Mouse (Mus musculus) frontal cortex, postnatal 14 days (tissue): ENCODE data around the gene Ptpn14.

Source experiments
- DNase-seq, 2 experiments: peaks; one replicate each; pipeline ENCODE4 v3.0.0; 2022; ENCODE audit warnings: low spot score in 2 of 2

The Ptpn14 gene

GRCm38 (mm10) chr1:189898708-189899107 is 170.6 kb downstream of the Ptpn14 start:
- DNase-seq, result no peak

GRCm38 (mm10) chr1:189899526-189899925 is 171.5 kb downstream of the Ptpn14 start:
- no peak for DNase-seq

GRCm38 (mm10) chr1:189902413-189902812 is 174.3 kb downstream of the Ptpn14 start:
- DNase-seq, result no peak

DNA sequence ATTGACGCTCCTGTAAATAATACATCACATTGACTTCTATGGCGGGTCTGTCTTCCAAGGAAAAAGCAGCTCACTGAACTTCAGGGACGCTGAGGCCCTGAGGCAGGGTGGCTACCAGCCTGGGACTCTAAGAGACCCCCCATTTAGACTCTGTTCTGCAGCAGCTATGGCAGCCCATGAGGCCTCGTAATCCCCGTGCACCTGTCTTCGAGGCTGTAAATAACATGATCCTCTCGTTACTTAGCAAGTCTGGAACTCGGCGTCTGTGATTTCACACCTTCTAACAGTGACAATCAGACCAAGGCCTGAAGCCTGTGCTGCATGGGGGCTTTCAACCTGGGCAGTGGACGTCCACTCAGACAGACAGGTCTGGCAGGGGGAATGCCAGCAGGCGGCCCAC is 175.1 kb downstream of the Ptpn14 start:
- no peak for DNase-seq

GRCm38 (mm10) chr1:189910685-189911345 is 182.7 kb downstream of the Ptpn14 start:
- DNase-seq, result no peak

DNA sequence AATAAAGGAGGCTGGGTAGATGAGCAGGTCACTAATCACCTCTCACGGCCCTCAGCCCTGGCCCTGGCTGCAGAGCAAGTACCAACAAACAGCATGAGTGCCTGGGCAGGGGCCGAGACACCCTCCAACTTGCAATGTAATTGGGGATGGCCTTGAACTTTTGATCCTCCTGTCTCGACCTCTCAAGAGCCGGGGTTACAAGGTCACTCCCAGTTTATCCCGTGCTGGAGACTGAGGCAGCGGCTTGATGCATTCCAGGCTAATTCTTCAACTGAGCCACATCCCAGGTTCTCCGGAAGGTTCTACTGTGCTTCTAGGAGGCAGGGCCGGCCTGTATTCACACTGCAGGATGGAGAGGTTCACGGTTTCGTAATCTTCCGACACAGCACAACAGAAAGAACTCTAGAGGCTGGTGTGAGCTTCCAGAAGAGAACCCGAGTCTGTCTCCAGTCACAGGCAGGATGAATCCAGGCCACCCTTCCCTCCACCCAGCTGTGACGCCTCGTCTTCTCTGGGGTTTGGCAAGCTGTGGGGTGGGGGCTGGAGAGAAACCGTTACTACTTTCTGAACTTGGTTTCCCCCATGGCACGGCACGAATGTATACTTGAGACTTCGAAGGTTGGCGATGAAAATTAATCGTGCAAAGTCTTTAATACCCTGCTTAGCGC is 185.2 kb downstream of the Ptpn14 start:
- no peak for DNase-seq

DNA sequence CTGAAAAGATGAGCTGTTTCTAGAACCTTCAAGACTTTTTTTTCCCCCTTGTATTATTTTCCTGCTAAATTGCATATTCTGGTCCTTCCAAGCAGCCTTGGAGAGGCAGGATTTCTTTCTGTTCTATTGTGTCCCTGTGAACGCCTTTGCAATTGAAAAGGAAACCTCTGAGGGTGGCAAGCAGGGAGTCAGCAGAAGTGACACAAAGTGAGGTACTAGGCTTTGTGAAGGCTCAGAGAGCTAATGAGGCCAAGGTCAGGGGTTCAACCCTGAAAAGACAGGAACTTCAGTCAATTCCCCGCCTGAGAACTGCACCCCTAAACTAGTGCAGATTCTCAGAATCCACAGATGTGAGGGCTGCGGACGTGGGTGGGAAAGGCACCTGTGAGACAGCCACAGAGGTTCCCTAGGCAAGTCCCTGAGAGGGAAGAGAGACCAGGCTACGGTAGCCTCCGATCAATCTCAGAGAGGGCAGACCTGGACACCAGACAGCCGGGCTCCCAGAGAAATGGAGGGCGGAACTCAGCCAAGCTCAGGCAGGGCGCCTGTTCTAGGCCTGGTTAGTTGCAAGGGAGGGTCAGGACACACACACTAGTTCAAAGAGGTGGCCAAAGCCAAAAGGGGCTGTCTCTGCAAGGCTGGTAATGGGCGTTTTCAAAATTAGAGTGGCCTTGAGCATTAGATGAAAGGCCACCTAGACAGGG is 188.5 kb downstream of the Ptpn14 start:
- DNase-seq, result no peak

DNA sequence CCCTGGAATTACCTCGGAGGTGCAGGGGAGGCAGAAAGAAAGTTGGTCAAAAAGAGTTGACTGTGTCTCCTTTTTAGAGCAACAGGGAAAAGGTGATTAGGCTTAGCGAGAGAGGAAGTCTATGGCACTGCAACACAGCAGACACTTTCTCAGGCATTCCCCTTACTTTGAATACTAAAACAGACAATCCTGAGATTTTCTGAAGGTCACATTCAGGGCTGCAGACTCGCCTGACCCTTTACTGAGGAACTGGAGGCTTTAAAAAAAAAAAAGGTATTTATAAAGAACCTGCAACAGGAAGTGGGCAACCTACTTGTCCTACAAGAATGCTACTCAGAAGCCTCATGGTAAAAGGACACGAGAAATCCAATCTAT is 189.0 kb downstream of the Ptpn14 start:
- no peak for DNase-seq

DNA sequence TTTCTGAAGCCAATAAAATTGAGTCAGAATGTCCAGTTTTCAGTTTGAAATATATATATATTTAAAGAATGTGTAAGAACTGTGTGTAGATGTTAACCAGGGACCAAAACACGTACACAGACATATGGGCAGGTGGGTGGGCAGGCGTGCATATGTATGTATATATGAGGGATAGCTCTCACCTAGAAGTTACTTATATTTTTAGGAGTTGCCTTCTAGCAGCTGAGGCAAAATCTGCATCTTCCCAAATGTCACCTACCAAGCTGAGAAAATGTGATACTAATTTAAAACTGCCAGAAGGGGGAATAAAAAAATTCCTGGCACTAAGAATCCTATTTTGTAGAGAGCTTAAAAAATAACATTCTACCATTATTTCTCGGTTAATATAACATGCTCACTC is 191.7 kb downstream of the Ptpn14 start:
- no peak for DNase-seq

DNA sequence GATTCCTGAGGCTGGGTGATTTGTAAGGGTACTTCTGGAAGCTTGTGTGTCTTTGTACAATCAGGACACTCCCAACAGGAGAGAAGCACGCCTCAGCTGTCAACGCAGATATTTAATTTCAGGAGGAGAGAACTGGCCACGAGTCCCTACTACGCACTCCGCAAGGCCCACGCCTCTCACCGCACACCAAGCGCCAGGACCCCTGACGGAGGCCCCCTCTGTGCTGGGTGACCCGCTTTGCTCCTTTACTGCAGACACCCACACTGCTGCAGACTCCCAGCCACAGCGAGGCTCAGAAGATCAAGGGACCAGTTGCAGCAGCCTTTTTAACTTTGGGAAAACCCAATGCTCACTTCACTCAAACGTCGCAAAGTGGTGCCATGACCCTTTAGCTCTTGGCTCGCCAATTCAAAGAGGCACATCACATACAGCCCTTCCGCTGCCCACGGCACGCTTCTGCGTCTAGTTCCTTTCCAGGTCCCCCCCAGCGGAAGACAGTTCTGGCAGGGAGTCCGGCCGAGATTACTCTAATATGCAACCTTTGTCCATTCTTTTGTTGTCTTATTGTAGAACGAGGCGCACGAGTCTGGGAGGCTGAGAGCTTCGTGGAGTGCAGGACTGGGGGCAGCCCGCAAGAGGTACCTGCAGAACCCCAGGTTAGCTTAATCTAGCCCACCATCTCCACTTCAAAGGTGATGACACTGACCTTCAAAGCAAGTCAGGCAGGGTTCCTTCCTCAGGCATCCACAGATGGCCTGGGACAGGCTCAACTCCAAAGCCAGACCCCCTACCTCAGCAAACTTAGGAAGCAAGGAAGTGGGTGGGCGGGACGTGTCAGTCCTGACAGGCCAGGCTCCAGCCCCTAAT is 192.9 kb downstream of the Ptpn14 start:
- DNase-seq, result no peak

GRCm38 (mm10) chr1:189921568-189921817 is 193.4 kb downstream of the Ptpn14 start:
- no peak for DNase-seq

DNA sequence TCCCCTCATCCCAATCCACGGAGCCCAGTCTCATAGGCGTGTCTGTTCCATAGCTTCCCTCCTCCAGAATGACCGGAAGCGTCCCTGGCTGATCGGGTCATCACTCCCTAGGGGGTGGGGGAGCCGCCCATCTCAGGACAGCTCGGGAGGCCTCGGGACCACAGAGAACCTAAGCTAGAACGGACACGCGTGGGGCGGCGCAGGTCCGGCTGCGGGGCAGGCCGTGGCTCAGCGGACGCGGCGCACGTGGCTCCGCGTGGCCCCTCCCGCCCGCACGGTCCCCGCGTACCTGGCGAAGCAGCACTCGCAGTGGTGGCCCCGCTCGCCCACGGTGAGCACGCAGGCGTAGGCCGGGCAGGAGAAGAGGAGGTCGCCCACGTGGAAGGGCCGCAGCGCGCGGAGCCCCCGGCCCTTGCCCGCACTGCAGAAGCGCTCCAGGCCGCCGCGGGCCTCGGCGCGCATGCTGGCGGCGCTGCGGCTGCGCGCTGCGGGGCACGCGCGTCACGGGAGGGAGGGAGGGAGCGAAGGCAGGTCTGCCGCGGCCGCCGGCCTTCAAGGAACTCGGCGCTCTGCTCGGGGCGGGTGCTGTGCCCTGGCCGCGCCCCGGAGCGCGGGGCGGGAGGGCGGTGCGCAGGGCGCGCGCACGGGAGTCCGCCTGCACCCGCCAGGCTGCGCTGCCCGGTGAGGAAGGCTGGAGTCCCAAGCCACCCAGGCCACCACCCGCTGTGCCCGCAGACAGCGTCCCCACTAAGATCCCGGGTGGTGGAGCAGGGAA is 193.9 kb downstream of the Ptpn14 start, which contains the start of gene Smyd2:
TSS of gene Smyd2 (minus strand) at position 546 of the 775 bp plus-strand sequence.
- DNase-seq, result peak in 1 of 2 experiments; percentile 32

DNA sequence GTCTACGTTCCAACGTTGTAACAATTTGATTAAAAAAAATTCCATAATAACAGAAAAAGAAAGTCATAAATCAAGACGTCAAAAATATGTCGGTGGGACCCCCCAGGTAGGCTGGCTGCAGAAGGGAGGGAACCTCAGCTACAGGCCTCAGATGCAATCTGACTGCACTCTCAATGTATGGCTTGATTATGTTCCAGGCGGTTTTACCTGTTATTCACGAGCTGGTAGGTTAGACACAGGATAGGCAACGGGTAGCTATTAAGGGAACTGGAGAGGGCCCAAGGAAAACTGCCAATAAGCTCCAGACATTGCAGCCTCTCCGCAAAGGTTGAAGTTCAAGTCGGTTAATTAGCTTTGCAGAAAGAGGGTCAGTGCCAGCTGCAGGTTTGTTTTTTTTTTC is 194.7 kb downstream of the Ptpn14 start:
- no peak for DNase-seq

DNA sequence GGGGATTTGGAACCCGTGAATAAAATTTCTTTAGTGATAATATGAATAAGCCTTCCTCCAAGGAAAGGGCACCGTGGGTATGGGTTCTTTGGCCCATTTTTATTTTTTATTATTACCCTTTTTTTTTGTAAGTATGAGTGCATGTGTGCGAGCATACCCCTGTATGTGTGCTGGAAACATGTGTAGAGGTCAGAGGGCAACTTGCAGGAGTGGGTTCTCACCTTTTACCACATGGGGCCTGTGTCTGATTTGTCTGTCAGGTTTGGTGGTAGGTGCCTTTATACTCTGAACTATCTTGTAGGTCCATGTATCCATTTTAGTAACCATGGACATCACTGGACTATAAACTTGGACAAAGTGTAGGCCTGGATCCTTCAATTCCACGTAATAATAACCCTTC is 195.1 kb downstream of the Ptpn14 start:
- no peak for DNase-seq

DNA sequence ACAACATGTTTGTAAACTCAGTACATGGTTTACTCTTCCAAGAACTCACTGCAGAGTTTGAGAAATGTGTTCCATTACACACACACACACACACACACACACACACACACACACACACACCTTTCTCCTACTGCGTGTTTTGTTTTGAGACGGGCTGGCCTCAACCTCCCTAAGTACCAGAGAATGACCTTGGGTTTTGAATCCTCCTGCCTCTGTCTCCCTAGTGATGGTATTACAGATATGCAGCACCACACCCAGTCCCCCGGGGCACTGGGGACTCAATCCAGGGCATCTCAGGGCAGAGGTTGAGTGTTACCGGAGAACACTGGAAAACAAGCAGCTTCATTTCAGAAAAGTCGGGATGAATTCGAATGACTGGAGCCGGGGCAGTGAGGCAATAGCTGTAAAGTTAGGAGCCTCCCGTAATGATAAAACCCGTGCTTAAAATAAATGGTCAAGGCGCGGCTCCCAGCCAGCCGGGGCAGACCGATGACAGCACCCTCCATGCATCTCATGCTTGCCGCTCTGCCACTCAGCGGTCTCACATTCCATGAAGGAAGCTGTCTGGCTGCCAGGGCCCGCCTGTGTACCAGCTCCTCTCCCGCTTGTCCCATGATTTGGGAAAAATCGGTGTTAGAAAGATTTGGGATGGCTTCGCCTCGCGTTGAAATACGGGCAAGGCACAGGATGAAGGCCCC is 196.0 kb downstream of the Ptpn14 start:
- DNase-seq, result no peak

DNA sequence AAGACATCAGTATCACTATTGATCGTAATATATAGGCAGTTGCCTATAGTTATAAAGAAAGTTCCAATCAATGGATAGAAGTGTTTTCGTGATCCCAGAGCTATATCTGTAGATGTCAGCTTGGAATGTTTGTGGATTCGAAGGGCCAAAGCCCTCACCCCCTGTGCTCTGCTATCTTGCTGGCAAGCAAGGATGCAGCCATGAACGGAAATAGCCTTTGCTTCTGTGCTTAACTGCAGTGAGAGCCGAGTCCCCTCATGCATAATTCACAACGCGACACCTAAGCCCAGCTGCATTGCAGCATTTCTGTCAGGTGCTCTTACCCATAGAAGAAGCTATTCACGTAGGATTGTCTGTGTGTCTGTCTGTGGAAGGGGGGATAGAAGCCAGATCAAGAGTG is 198.2 kb downstream of the Ptpn14 start:
- no peak for DNase-seq
